Mouse (Mus musculus): ENCODE measurements around the gene Pik3r4.

- TF ChIP-seq CTCF (conservative IDR thresholded peaks at IDR 0.05; ENCODE audit: insufficient read depth, insufficient read length, low read depth, low read length), result no peak
- no peak for TF ChIP-seq POLR2A (IDR thresholded peaks at IDR 0.05; ENCODE audit: low read depth, low read length)
These were observed 33.2 kb downstream of the Pik3r4 start for GRCm38 (mm10) chr9:105675941-105676340.

Data from kidney, adult 2 months (tissue).